Mouse (Mus musculus) R1 (cell line): ENCODE data around the gene Pyroxd2.
"Not testable (repeated sequence)": the region's sequence is repeated elsewhere in the genome, so short reads cannot be mapped to it uniquely, and the experiment has no call there.

Experiments
- DNase-seq: peaks from one replicate; pipeline ENCODE4 v3.0.0-alpha.2; 2018; ENCODE audit warnings: low read depth, low spot score

Pyroxd2 gene

GRCm38 (mm10) chr19:42690256-42690655 is 62.3 kb downstream of the Pyroxd2 start:
- DNase-seq = no peak

GRCm38 (mm10) chr19:42689786-42690185 is 62.8 kb downstream of the Pyroxd2 start:
- DNase-seq = no peak

DNA sequence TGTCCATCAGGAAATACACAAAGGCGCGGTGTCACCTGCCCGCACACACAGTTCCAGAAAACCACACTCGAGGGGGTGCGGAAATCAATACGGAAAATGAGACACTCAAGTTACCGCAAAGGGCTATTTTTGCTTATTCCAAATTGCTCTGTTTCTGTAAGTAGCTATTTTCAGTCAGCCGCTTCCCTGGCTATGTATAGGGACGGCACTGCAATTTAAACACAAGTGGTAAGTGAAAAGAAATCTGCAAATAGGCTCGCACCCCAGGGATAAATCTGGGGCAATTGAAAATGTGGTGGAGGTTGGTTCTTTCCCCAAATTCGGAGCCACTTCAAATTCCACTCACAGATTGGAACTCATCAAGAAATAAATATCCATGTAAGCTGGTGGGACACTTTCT is 63.3 kb downstream of the Pyroxd2 start:
- no peak for DNase-seq

- not testable (repeated sequence) for DNase-seq
Measured at GRCm38 (mm10) chr19:42682776-42683175, 69.8 kb downstream of the Pyroxd2 start.

DNA sequence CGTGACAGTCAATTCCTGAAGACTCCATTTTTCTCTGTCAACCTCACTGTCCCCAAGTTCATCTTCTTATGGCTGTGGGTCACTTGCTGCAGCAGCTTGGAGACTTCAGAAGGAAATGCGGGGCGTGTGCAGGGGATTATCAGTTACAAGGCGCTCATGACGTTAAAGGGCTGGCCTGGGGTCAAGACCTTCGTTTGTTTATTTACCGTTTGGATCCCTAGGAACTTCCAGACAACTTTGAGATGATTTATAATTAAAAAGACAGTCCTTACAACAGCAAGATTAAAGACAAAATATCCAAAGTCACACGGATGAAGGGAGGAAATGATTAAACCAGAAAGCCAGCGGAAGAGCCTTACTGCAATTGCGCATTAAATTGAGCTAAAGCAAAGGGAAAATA is 74.4 kb downstream of the Pyroxd2 start:
- DNase-seq = no peak

DNA sequence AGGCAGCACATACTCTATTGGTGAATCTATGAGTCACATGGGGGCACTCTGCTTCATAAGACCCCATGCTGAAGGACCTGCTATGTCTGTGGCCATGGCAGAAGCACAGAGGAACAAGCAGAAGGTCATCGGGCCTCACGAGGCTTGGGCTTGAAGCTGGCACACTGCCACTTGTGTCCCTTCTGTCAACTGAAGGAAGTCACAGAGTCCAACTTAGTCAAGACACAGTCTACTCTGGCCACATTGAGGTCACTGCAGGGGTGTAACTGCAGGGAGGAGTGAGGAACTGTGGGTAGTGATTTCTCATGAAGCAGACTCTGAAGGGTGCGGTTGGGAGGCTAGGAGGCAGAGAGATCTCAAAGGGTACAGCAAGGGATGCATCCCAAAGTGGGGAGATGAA is 75.1 kb downstream of the Pyroxd2 start:
- no peak for DNase-seq

DNA sequence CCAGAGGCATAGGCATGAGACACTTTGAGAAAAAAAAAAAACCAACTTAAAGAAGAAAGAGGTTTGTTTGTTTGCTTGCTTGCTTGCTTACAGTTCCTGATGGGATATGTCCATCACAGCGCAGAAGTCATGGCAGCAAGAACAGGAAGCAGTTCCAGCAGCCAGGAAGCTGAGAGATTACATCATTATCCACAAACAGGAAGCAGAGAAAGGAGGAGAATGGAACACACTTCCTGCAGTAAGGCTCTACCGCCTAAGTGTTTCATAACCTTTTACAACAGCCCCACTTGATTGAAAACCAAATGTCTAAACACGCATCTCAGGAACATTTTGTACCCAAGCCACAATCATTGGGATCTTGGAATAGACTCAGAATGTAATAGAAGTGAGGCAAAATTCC is 75.6 kb downstream of the Pyroxd2 start:
- DNase-seq = no peak
